Mouse (Mus musculus): ENCODE results near the gene Gpr137c. TPM values are rescaled to one million over a fixed set of nuclear protein-coding genes. Genes with fewer than 3 reads are reported as not detected.

Gpr137c gene
- 0.15 TPM in 1 of 2 replicates, not detected in the other for polyA plus RNA-seq (2012)

DNA sequence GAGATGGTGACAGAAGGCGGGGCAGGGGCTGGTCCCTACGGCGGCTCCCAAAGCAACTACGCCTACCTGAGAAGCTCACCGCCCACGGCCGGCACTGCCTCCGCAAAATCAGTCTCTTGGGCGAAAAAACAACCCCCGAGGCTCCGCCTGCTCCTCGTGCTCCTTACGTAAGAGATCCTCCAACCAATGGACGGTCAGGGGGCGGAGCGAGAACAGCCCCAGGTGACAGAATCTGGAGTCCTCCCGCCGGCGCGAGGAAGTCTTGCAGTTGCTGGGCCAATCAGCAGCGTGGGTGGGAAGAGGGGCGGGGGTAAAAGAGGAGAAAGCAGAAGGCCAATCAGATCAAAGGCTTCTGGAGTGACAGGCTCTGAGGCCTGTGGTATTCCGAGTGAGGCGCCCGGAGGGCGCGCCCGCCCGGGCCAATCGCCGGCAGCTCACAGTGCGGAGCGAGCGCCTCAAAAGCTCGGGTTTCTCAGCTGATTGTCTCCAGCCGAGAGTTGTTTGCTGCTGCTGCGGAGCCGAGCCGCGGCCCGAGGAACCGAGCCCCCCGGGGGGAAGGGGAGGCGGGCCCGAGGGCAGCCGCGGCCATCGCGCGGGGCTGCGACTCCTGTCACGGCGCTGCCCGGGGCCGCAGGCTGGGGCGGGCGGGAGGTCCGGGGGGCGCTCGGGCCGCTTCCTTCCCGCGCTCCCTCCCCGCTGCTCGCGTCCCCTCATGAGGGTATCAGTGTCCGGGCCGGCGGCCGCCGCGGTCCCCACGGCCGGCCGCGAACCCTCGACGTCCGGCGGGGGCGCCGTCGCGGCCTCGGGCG is at the start of gene Gpr137c:
Gpr137c (plus strand) TSS at position 437 of the 809 bp plus-strand sequence.
- peaks cover 23% of the 10 kb centered on the region for H3K4me1 ChIP-seq (ENCODE audit: control insufficient read depth)

DNA sequence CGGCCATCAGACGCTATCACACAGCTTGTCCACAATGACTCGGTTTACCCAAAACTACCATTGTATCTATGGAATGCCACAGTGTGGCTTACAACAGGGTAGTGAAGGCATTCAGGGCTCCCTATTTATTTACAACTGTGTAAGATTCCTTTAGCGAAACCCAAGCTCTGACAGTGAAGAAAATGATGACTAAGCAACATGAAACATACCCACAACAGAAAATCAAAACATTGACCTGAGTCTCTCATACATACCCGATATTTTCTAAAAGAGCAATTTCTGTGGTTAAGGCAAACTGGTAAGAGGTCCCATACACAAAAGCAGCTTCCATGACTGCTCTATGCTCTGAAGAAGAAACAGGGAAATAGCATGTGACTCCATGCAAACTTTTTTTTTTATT is 47.3 kb upstream of the Gpr137c start:
- TF ChIP-seq TAL1 (IDR thresholded peaks at IDR 0.05; ENCODE audit: low read length) (no peak), GATA1 (IDR thresholded peaks at IDR 0.05; ENCODE audit: low read length) (no peak)

More for the DNA sequence above, at the start of gene Gpr137c:
- TF ChIP-seq TAL1 (IDR thresholded peaks at IDR 0.05; ENCODE audit: low read length) (no peak), GATA1 (IDR thresholded peaks at IDR 0.05; ENCODE audit: low read length) (no peak)
- Histone ChIP-seq H3K9me3 (ENCODE audit: control insufficient read depth, low read length) (peaks cover 11% of the 10 kb centered on the region; the same call in 1 of the 2 replicates), H3K27me3 (ENCODE audit: control insufficient read depth) (peaks cover 62% of the 10 kb centered on the region), H3K36me3 (ENCODE audit: control insufficient read depth) (no peaks in the 10 kb centered on the region), H3K4me3 (replicated peaks) (peak within 1 kb of the TSS; percentile 63)

DNA sequence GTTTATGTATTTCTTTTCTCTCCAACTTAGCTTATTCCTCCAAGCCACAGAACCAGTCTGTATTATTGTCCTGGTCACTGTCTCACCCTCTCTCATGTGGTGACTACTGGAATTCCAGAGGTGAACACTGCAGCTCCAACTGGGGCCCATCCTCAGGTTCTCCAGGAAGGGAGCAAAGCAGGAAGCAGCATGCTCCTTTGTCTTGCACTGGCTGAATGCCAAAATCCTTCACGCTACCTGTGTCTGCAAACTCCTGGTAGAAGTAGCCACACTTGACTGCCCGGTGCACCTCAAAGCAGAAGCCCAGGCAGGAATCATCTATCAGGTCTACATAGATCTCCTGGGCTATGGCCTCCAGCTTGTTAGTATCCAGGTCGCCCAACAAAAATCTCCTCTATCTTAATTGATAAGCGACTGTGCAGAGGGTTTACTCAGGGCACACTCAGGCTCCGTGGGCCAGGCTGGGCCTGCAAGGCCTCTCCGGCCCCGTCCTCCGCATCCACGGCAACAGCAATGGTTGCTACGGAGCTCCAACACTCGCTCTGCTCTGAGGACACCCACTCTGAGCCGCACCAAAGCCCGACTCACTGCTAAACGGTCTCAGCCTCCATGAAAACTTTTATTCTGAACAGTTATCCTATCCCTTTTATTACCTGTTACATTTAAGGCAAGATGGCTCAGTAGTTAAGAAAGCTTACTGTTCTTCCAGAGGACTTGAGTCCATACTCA is 44.3 kb upstream of the Gpr137c start:
- no peaks in the 10 kb centered on the region for H3K9me3 ChIP-seq (ENCODE audit: control insufficient read depth, low read length)
- TF ChIP-seq TAL1 (IDR thresholded peaks at IDR 0.05; ENCODE audit: low read length) (no peak), GATA1 (IDR thresholded peaks at IDR 0.05; ENCODE audit: low read length) (no peak)
- H3K4me1 ChIP-seq (ENCODE audit: control insufficient read depth), result no peaks in the 10 kb centered on the region
- H3K36me3 ChIP-seq (ENCODE audit: control insufficient read depth), result no peaks in the 10 kb centered on the region
- H3K4me3 ChIP-seq (replicated peaks), result no peak overlapping the region
- no peaks in the 10 kb centered on the region for H3K27me3 ChIP-seq (ENCODE audit: control insufficient read depth)

More for the DNA sequence above, 47.3 kb upstream of the Gpr137c start:
- Histone ChIP-seq H3K27me3 (ENCODE audit: control insufficient read depth) (no peaks in the 10 kb centered on the region), H3K36me3 (ENCODE audit: control insufficient read depth) (no peaks in the 10 kb centered on the region), H3K4me3 (replicated peaks) (no peak overlapping the region), H3K9me3 (ENCODE audit: control insufficient read depth, low read length) (no peaks in the 10 kb centered on the region), H3K4me1 (ENCODE audit: control insufficient read depth) (no peaks in the 10 kb centered on the region)

GRCm38 (mm10) chr14:45179186-45179585 is 40.3 kb upstream of the Gpr137c start:
- Histone ChIP-seq H3K9me3 (ENCODE audit: control insufficient read depth, low read length) (no peaks in the 10 kb centered on the region), H3K27me3 (ENCODE audit: control insufficient read depth) (no peaks in the 10 kb centered on the region), H3K36me3 (ENCODE audit: control insufficient read depth) (no peaks in the 10 kb centered on the region), H3K4me1 (ENCODE audit: control insufficient read depth) (no peaks in the 10 kb centered on the region), H3K4me3 (replicated peaks) (no peak overlapping the region)
- TF ChIP-seq TAL1 (IDR thresholded peaks at IDR 0.05; ENCODE audit: low read length), result no peak
- TF ChIP-seq GATA1 (IDR thresholded peaks at IDR 0.05; ENCODE audit: low read length), result no peak

DNA sequence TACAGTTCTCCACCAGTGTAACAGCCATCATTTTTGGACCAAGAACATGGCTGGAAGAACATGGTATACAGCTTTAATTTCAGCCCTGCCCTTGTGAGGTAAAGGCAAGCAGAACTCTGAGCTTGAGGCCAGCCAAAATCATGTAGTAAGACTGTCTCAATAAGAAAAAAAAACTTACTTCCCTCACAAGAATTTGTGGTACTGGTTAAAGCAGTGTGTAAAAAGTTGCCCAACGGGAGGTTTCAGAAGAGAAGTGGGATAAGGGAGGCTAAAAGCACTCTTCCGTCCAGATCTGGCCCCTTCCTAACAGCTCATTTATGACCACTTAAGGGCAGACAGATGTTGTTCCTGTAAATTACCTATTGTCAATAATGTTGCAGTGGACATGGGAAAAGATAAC is 39.9 kb upstream of the Gpr137c start:
- no peaks in the 10 kb centered on the region for H3K9me3 ChIP-seq (ENCODE audit: control insufficient read depth, low read length)
- no peaks in the 10 kb centered on the region for H3K4me1 ChIP-seq (ENCODE audit: control insufficient read depth)
- H3K36me3 ChIP-seq (ENCODE audit: control insufficient read depth), result no peaks in the 10 kb centered on the region
- TF ChIP-seq GATA1 (IDR thresholded peaks at IDR 0.05; ENCODE audit: low read length) (no peak), TAL1 (IDR thresholded peaks at IDR 0.05; ENCODE audit: low read length) (no peak)
- no peaks in the 10 kb centered on the region for H3K27me3 ChIP-seq (ENCODE audit: control insufficient read depth)
- H3K4me3 ChIP-seq (replicated peaks), result no peak overlapping the region

DNA sequence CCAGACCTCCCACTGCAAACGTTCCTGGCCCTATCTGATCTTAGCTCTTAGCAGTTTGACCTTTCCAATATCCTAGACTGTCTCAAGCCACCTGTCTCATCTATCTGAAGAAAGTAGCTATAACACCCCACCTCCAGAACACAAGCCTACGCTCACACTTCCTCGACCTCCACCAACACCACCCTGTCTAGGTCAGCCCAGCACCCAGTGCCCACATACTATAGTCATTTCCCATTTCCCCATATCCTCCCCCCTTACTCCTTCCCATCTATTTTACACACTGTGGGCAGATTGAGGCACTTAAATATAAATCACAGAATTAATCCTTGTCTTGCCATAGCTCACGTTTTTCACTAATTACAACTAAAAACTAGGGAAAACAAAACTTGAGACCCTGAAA is 37.9 kb upstream of the Gpr137c start:
- Histone ChIP-seq H3K4me3 (replicated peaks) (no peak overlapping the region), H3K4me1 (ENCODE audit: control insufficient read depth) (no peaks in the 10 kb centered on the region), H3K36me3 (ENCODE audit: control insufficient read depth) (no peaks in the 10 kb centered on the region), H3K9me3 (ENCODE audit: control insufficient read depth, low read length) (no peaks in the 10 kb centered on the region), H3K27me3 (ENCODE audit: control insufficient read depth) (no peaks in the 10 kb centered on the region)
- no peak for TF ChIP-seq GATA1 (IDR thresholded peaks at IDR 0.05; ENCODE audit: low read length)
- no peak for TF ChIP-seq TAL1 (IDR thresholded peaks at IDR 0.05; ENCODE audit: low read length)

- TF ChIP-seq TAL1 (IDR thresholded peaks at IDR 0.05; ENCODE audit: low read length), result no peak
- no peak for TF ChIP-seq GATA1 (IDR thresholded peaks at IDR 0.05; ENCODE audit: low read length)
- no peaks in the 10 kb centered on the region for H3K36me3 ChIP-seq (ENCODE audit: control insufficient read depth)
- H3K27me3 ChIP-seq (ENCODE audit: control insufficient read depth), result no peaks in the 10 kb centered on the region
- H3K9me3 ChIP-seq (ENCODE audit: control insufficient read depth, low read length), result no peaks in the 10 kb centered on the region
- no peaks in the 10 kb centered on the region for H3K4me1 ChIP-seq (ENCODE audit: control insufficient read depth)
- no peak overlapping the region for H3K4me3 ChIP-seq (replicated peaks)
Observed at GRCm38 (mm10) chr14:45190999-45191398, 28.5 kb upstream of the Gpr137c start.

- Histone ChIP-seq H3K4me3 (replicated peaks) (no peak overlapping the region), H3K27me3 (ENCODE audit: control insufficient read depth) (no peaks in the 10 kb centered on the region)
- TF ChIP-seq GATA1 (IDR thresholded peaks at IDR 0.05; ENCODE audit: low read length) (no peak), TAL1 (IDR thresholded peaks at IDR 0.05; ENCODE audit: low read length) (no peak)
Observed at GRCm38 (mm10) chr14:45200607-45201006, 18.9 kb upstream of the Gpr137c start.

GRCm38 (mm10) chr14:45210683-45211082 is 8.8 kb upstream of the Gpr137c start:
- Histone ChIP-seq H3K27me3 (ENCODE audit: control insufficient read depth) (no peaks in the 10 kb centered on the region; the same call in 1 of the 2 replicates), H3K9me3 (ENCODE audit: control insufficient read depth, low read length) (no peaks in the 10 kb centered on the region), H3K4me1 (ENCODE audit: control insufficient read depth) (no peaks in the 10 kb centered on the region), H3K4me3 (replicated peaks) (no peak overlapping the region), H3K36me3 (ENCODE audit: control insufficient read depth) (no peaks in the 10 kb centered on the region)
- TF ChIP-seq TAL1 (IDR thresholded peaks at IDR 0.05; ENCODE audit: low read length) (no peak), GATA1 (IDR thresholded peaks at IDR 0.05; ENCODE audit: low read length) (no peak)

More at GRCm38 (mm10) chr14:45200607-45201006, 18.9 kb upstream of the Gpr137c start:
- H3K36me3 ChIP-seq (ENCODE audit: control insufficient read depth), result no peaks in the 10 kb centered on the region
- H3K4me1 ChIP-seq (ENCODE audit: control insufficient read depth), result no peaks in the 10 kb centered on the region
- H3K9me3 ChIP-seq (ENCODE audit: control insufficient read depth, low read length), result no peaks in the 10 kb centered on the region
